Mouse (Mus musculus): ENCODE results near the gene Rack1. TPM values are rescaled to one million over a fixed set of nuclear protein-coding genes. Genes with fewer than 3 reads are reported as not detected.
A peak's percentile ranks its signal among the peaks of the same experiment; 100 is the strongest.

Rack1 gene
- total RNA-seq, 1 experiment = 3,112 TPM

GRCm38 (mm10) chr11:48767195-48767876 lies 32.8 kb upstream of the Rack1 start:
- in situ Hi-C loops (cut with MboI; ENCODE audit: low sequenced_read_pairs in 2 of 2, unreplicated experiment in 2 of 2) = no loop called here
- Histone ChIP-seq H3K27ac (ENCODE audit: insufficient read depth, low read depth, low read length, poor library complexity, severe bottlenecking) (peak overlapping the region; percentile 32; the same call in 1 of the 2 replicates), H3K4me1 (ENCODE audit: control insufficient read depth in 2 of 2, insufficient read depth in 2 of 2, low read length in 2 of 2, poor library complexity in 1 of 2) (no peaks in the 10 kb centered on the region), H3K9ac (ENCODE audit: insufficient read depth, low read depth, low read length, poor library complexity, severe bottlenecking) (no peak overlapping the region), H3K36me3 (ENCODE audit: control insufficient read depth, insufficient read depth, low read length, poor library complexity, severe bottlenecking) (no peaks in the 10 kb centered on the region), H3K9me3 (ENCODE audit: control insufficient read depth, insufficient read depth, low read depth, low read length) (no peaks in the 10 kb centered on the region), H3K4me3 (ENCODE audit: insufficient read depth in 1 of 2, low read depth in 1 of 2, low read length in 2 of 2, poor library complexity in 1 of 2, severe bottlenecking in 1 of 2) (no peak overlapping the region)
- no peak for DNase-seq (ENCODE audit: low read depth, low spot score)
- TF ChIP-seq HCFC1 (IDR thresholded peaks at IDR 0.05; ENCODE audit: borderline replicate concordance, insufficient read depth, low read length) (no peak), MAFK (IDR thresholded peaks at IDR 0.05; ENCODE audit: insufficient read depth, low read depth, low read length) (no peak), ZC3H11A (IDR thresholded peaks at IDR 0.05; ENCODE audit: borderline replicate concordance, low read depth, low read length) (no peak), ZNF384 (IDR thresholded peaks at IDR 0.05; ENCODE audit: low read depth, low read length) (no peak), CHD2 (IDR thresholded peaks at IDR 0.05; ENCODE audit: low read depth, low read length) (no peak)

DNA sequence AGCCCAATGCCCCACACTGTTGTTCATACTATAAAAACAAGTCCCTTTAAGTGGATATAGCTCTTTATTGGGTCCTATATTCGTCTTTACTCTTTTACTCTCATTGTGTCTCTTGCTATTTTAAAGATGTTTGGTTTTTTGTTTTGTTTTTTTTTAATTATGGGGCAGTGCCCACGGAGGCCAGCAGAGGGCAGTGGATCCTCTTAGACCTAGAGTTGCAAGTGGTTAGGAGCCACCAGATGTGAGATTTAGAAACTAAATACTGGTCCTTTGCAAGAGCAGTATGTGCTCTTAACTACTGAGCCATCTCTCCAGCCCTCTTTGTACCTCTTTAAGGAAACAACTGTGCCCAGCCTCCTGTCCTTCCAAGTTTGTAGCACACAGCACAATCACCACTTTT lies 28.4 kb upstream of the Rack1 start:
- H3K27ac ChIP-seq (ENCODE audit: insufficient read depth, low read depth, low read length, poor library complexity, severe bottlenecking) = no peak overlapping the region
- TF ChIP-seq ZNF384 (IDR thresholded peaks at IDR 0.05; ENCODE audit: low read depth, low read length) (peak; percentile 85), ZC3H11A (IDR thresholded peaks at IDR 0.05; ENCODE audit: borderline replicate concordance, low read depth, low read length) (no peak)
- DNase-seq (ENCODE audit: low read depth, low spot score) = no peak
- H3K4me3 ChIP-seq (ENCODE audit: insufficient read depth in 1 of 2, low read depth in 1 of 2, low read length in 2 of 2, poor library complexity in 1 of 2, severe bottlenecking in 1 of 2) = no peak overlapping the region
- peaks cover 0 to 4% of the 10 kb centered on the region in 2 experiments; a peak in 1 of 4 replicates for H3K4me1 ChIP-seq (ENCODE audit: control insufficient read depth in 2 of 2, insufficient read depth in 2 of 2, low read length in 2 of 2, poor library complexity in 1 of 2)
- in situ Hi-C loops (cut with MboI; ENCODE audit: low sequenced_read_pairs in 2 of 2, unreplicated experiment in 2 of 2) = loop anchor here in 1 of 2 experiments (10.0 kb wide), 1 partner anchor 333 kb away; no protein-coding TSS in a partner anchor
- H3K36me3 ChIP-seq (ENCODE audit: control insufficient read depth, insufficient read depth, low read length, poor library complexity, severe bottlenecking) = no peaks in the 10 kb centered on the region
- no peak overlapping the region for H3K9ac ChIP-seq (ENCODE audit: insufficient read depth, low read depth, low read length, poor library complexity, severe bottlenecking)
- H3K9me3 ChIP-seq (ENCODE audit: control insufficient read depth, insufficient read depth, low read depth, low read length) = no peaks in the 10 kb centered on the region

- no peak overlapping the region for H3K4me3 ChIP-seq (ENCODE audit: insufficient read depth in 1 of 2, low read depth in 1 of 2, low read length in 2 of 2, poor library complexity in 1 of 2, severe bottlenecking in 1 of 2)
- H3K27ac ChIP-seq (ENCODE audit: insufficient read depth, low read depth, low read length, poor library complexity, severe bottlenecking) = no peak overlapping the region
- H3K9me3 ChIP-seq (ENCODE audit: control insufficient read depth, insufficient read depth, low read depth, low read length) = no peaks in the 10 kb centered on the region
- TF ChIP-seq MAFK (IDR thresholded peaks at IDR 0.05; ENCODE audit: insufficient read depth, low read depth, low read length) (no peak), HCFC1 (IDR thresholded peaks at IDR 0.05; ENCODE audit: borderline replicate concordance, insufficient read depth, low read length) (no peak), ZNF384 (IDR thresholded peaks at IDR 0.05; ENCODE audit: low read depth, low read length) (no peak), ZC3H11A (IDR thresholded peaks at IDR 0.05; ENCODE audit: borderline replicate concordance, low read depth, low read length) (no peak), CHD2 (IDR thresholded peaks at IDR 0.05; ENCODE audit: low read depth, low read length) (no peak)
- peaks cover 1 to 7% of the 10 kb centered on the region in 2 experiments; a peak in 3 of 4 replicates for H3K4me1 ChIP-seq (ENCODE audit: control insufficient read depth in 2 of 2, insufficient read depth in 2 of 2, low read length in 2 of 2, poor library complexity in 1 of 2)
- H3K9ac ChIP-seq (ENCODE audit: insufficient read depth, low read depth, low read length, poor library complexity, severe bottlenecking) = no peak overlapping the region
- H3K36me3 ChIP-seq (ENCODE audit: control insufficient read depth, insufficient read depth, low read length, poor library complexity, severe bottlenecking) = no peaks in the 10 kb centered on the region
- in situ Hi-C loops (cut with MboI; ENCODE audit: low sequenced_read_pairs in 2 of 2, unreplicated experiment in 2 of 2) = loop anchor here in 1 of 2 experiments (10.0 kb wide), 1 partner anchor 330 kb away; no protein-coding TSS in a partner anchor
- peak; percentile 52 for DNase-seq (ENCODE audit: low read depth, low spot score)
Measured at GRCm38 (mm10) chr11:48774443-48775298, 25.5 kb upstream of the Rack1 start.

DNA sequence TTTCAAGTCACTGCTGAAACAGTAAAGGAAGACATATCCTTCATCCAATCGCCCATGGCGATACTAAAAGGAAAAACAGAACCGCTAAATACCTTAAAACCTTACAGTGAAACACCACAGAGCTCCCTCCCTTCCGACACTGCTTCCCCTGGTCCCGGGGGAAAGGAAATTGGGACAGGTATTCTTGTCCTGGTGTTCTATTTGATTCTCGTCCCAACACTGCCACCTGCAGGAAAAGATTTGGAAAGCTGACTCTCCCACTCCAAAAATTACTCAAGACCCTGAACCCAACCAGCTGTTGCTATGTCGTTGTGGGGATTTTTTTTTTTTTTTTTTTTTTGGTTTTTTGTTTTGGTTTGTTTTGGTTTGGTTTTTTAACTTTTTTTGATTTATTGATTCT lies 24.6 kb upstream of the Rack1 start:
- DNase-seq (ENCODE audit: low read depth, low spot score) = peak; percentile 96
- H3K4me1 ChIP-seq (ENCODE audit: control insufficient read depth in 2 of 2, insufficient read depth in 2 of 2, low read length in 2 of 2, poor library complexity in 1 of 2) = peaks cover 1 to 9% of the 10 kb centered on the region in 2 experiments; a peak in 3 of 4 replicates
- in situ Hi-C loops (cut with MboI; ENCODE audit: low sequenced_read_pairs in 2 of 2, unreplicated experiment in 2 of 2) = loop anchor here in 1 of 2 experiments (10.0 kb wide), 1 partner anchor 329 kb away; no protein-coding TSS in a partner anchor
- no peak overlapping the region for H3K4me3 ChIP-seq (ENCODE audit: insufficient read depth in 1 of 2, low read depth in 1 of 2, low read length in 2 of 2, poor library complexity in 1 of 2, severe bottlenecking in 1 of 2)
- H3K27ac ChIP-seq (ENCODE audit: insufficient read depth, low read depth, low read length, poor library complexity, severe bottlenecking) = no peak overlapping the region
- no peak for TF ChIP-seq CHD2 (IDR thresholded peaks at IDR 0.05; ENCODE audit: low read depth, low read length)
- no peak for TF ChIP-seq MAFK (IDR thresholded peaks at IDR 0.05; ENCODE audit: insufficient read depth, low read depth, low read length)
- TF ChIP-seq ZNF384 (IDR thresholded peaks at IDR 0.05; ENCODE audit: low read depth, low read length) = peak; percentile 97
- TF ChIP-seq HCFC1 (IDR thresholded peaks at IDR 0.05; ENCODE audit: borderline replicate concordance, insufficient read depth, low read length) = no peak
- peak; percentile 38; the same call in 1 of the 2 replicates for TF ChIP-seq ZC3H11A (IDR thresholded peaks at IDR 0.05; ENCODE audit: borderline replicate concordance, low read depth, low read length)
- no peaks in the 10 kb centered on the region for H3K36me3 ChIP-seq (ENCODE audit: control insufficient read depth, insufficient read depth, low read length, poor library complexity, severe bottlenecking)
- no peaks in the 10 kb centered on the region for H3K9me3 ChIP-seq (ENCODE audit: control insufficient read depth, insufficient read depth, low read depth, low read length)
- no peak overlapping the region for H3K9ac ChIP-seq (ENCODE audit: insufficient read depth, low read depth, low read length, poor library complexity, severe bottlenecking)

Data from ES-E14 (cell line).